Mouse (Mus musculus) forebrain, embryonic 12.5 days (tissue): Measurements from ENCODE around the gene Ankrd44. TPM values are rescaled to one million over a fixed set of nuclear protein-coding genes. Genes with fewer than 3 reads are reported as not detected.

Experiments
- ATAC-seq: fragments of 200-750 bp; cut with Nextera tagmentation; 2 replicates; pipeline ENCODE4 v1.8.0; 2017; ENCODE audit warnings: moderate TSS enrichment; ENCODE audit not compliant: low FRiP score
- H3K27ac ChIP-seq: fragments of 300-500 bp; sonication (generic); 2 replicates; pipeline ENCODE4 v1.5.1; 2016; ENCODE audit warnings: mild to moderate bottlenecking
- H3K27me3 ChIP-seq: fragments of 300-500 bp; sonication (generic); 2 replicates; pipeline ENCODE4 v1.6.1; 2016; ENCODE audit warnings: mild to moderate bottlenecking
- H3K36me3 ChIP-seq: fragments of 300-500 bp; sonication (generic); replicated peaks from 2 replicates; pipeline ENCODE4 v1.6.1; 2016; ENCODE audit warnings: mild to moderate bottlenecking
- H3K4me1 ChIP-seq: fragments of 300-500 bp; sonication (generic); 2 replicates; pipeline ENCODE4 v1.6.1; 2016
- H3K4me2 ChIP-seq: fragments of 300-500 bp; sonication (generic); 2 replicates; pipeline ENCODE4 v1.6.1; 2016; ENCODE audit warnings: mild to moderate bottlenecking, moderate library complexity
- H3K4me3 ChIP-seq: fragments of 300-500 bp; sonication (generic); replicated peaks from 2 replicates; pipeline ENCODE4 v1.5.1; 2016; ENCODE audit warnings: mild to moderate bottlenecking
- H3K9ac ChIP-seq: fragments of 300-500 bp; sonication (generic); 2 replicates; pipeline ENCODE4 v1.6.1; 2016; ENCODE audit warnings: mild to moderate bottlenecking
- H3K9me3 ChIP-seq: fragments of 300-500 bp; sonication (generic); 2 replicates; pipeline ENCODE4 v1.6.1; 2016
- WGBS: fragments of 180-500 bp; shearing (Covaris S2); methylation state at CpG from one replicate; pipeline ENCODE4 v1.1.7; 2016; 5-methylcytosine and 5-hydroxymethylcytosine counted together
- polyA plus RNA-seq: library from polyadenylated mRNA; unstranded; fragments of >200 nt; fragmentation: Nextera tagmentation; extraction: Ambion mirVana; gene quantifications from 2 replicates; pipeline ENCODE4 v1.2.1, GENCODE M21; 2016

Ankrd44 gene
- polyA plus RNA-seq, 1 experiment from 2014 or later: 21.6 TPM

- Histone ChIP-seq H3K9me3 (no peaks in the 10 kb centered on the region), H3K36me3 (no peaks in the 10 kb centered on the region), H3K4me2 (no peak overlapping the region), H3K27me3 (no peaks in the 10 kb centered on the region), H3K9ac (no peak overlapping the region), H3K4me3 (no peak overlapping the region), H3K4me1 (no peaks in the 10 kb centered on the region), H3K27ac (no peak overlapping the region)
- 93% methylated on average over 10 of the region's 10 CpGs for WGBS
- ATAC-seq: no peak
Measured at GRCm38 (mm10) chr1:54809811-54810549, 116.2 kb downstream of the Ankrd44 start.

- H3K4me1 ChIP-seq: no peaks in the 10 kb centered on the region
- no peak overlapping the region for H3K9ac ChIP-seq
- WGBS: 93% methylated on average over 13 of the region's 13 CpGs
- no peaks in the 10 kb centered on the region for H3K9me3 ChIP-seq
- no peak overlapping the region for H3K27ac ChIP-seq
- H3K27me3 ChIP-seq: no peaks in the 10 kb centered on the region
- ATAC-seq: no peak
- H3K4me2 ChIP-seq: no peak overlapping the region
- H3K36me3 ChIP-seq: no peaks in the 10 kb centered on the region
- no peak overlapping the region for H3K4me3 ChIP-seq
Measured at GRCm38 (mm10) chr1:54809098-54809490, 117.1 kb downstream of the Ankrd44 start.

GRCm38 (mm10) chr1:54808401-54809097 lies 117.6 kb downstream of the Ankrd44 start:
- no peaks in the 10 kb centered on the region for H3K4me1 ChIP-seq
- no peaks in the 10 kb centered on the region for H3K9me3 ChIP-seq
- no peak overlapping the region for H3K9ac ChIP-seq
- no peaks in the 10 kb centered on the region for H3K27me3 ChIP-seq
- ATAC-seq: no peak
- H3K27ac ChIP-seq: no peak overlapping the region
- no peaks in the 10 kb centered on the region for H3K36me3 ChIP-seq
- H3K4me3 ChIP-seq: no peak overlapping the region
- H3K4me2 ChIP-seq: no peak overlapping the region
- 77% methylated on average over 4 of the region's 4 CpGs for WGBS

- Histone ChIP-seq H3K4me2 (no peak overlapping the region), H3K9me3 (no peaks in the 10 kb centered on the region), H3K27ac (no peak overlapping the region), H3K27me3 (no peaks in the 10 kb centered on the region), H3K4me1 (no peaks in the 10 kb centered on the region), H3K9ac (no peak overlapping the region), H3K4me3 (no peak overlapping the region), H3K36me3 (no peaks in the 10 kb centered on the region)
- WGBS: 84% methylated on average over 3 of the region's 3 CpGs
- no peak for ATAC-seq
Measured at GRCm38 (mm10) chr1:54807832-54808231, 118.4 kb downstream of the Ankrd44 start.

- Histone ChIP-seq H3K27me3 (no peaks in the 10 kb centered on the region), H3K4me3 (no peak overlapping the region), H3K36me3 (no peaks in the 10 kb centered on the region), H3K4me2 (no peak overlapping the region), H3K4me1 (no peaks in the 10 kb centered on the region), H3K9me3 (no peaks in the 10 kb centered on the region), H3K9ac (no peak overlapping the region), H3K27ac (no peak overlapping the region)
- 84% methylated on average over 2 of the region's 2 CpGs for WGBS
- ATAC-seq: no peak
Measured at GRCm38 (mm10) chr1:54806116-54806850, 119.9 kb downstream of the Ankrd44 start.

GRCm38 (mm10) chr1:54804406-54804805 lies 121.8 kb downstream of the Ankrd44 start:
- no peak for ATAC-seq
- no peaks in the 10 kb centered on the region for H3K9me3 ChIP-seq
- H3K27ac ChIP-seq: no peak overlapping the region
- H3K4me1 ChIP-seq: no peaks in the 10 kb centered on the region
- H3K36me3 ChIP-seq: no peaks in the 10 kb centered on the region
- H3K9ac ChIP-seq: no peak overlapping the region
- WGBS: 88% methylated on average over 9 of the region's 9 CpGs
- no peaks in the 10 kb centered on the region for H3K27me3 ChIP-seq
- H3K4me2 ChIP-seq: no peak overlapping the region
- no peak overlapping the region for H3K4me3 ChIP-seq

- Histone ChIP-seq H3K4me3 (no peak overlapping the region), H3K36me3 (no peaks in the 10 kb centered on the region), H3K9me3 (no peaks in the 10 kb centered on the region), H3K27me3 (no peaks in the 10 kb centered on the region), H3K9ac (no peak overlapping the region), H3K27ac (no peak overlapping the region), H3K4me2 (no peak overlapping the region), H3K4me1 (no peaks in the 10 kb centered on the region)
- WGBS: 76% methylated on average over 11 of the region's 11 CpGs
- no peak for ATAC-seq
Measured at GRCm38 (mm10) chr1:54802703-54803102, 123.5 kb downstream of the Ankrd44 start.

- no peaks in the 10 kb centered on the region for H3K9me3 ChIP-seq
- no peak overlapping the region for H3K4me2 ChIP-seq
- H3K9ac ChIP-seq: no peak overlapping the region
- no peak overlapping the region for H3K4me3 ChIP-seq
- H3K36me3 ChIP-seq: no peaks in the 10 kb centered on the region
- no peaks in the 10 kb centered on the region for H3K4me1 ChIP-seq
- no peak overlapping the region for H3K27ac ChIP-seq
- 75% methylated on average over 2 of the region's 3 CpGs for whole genome bisulfite sequencing
- ATAC-seq: no peak
- no peaks in the 10 kb centered on the region for H3K27me3 ChIP-seq
Measured at GRCm38 (mm10) chr1:54801256-54801655, 124.9 kb downstream of the Ankrd44 start.

- ATAC-seq: no peak
- Histone ChIP-seq H3K9ac (no peak overlapping the region), H3K4me3 (no peak overlapping the region), H3K36me3 (no peaks in the 10 kb centered on the region), H3K27ac (no peak overlapping the region), H3K4me2 (no peak overlapping the region), H3K4me1 (no peaks in the 10 kb centered on the region), H3K9me3 (no peaks in the 10 kb centered on the region), H3K27me3 (no peaks in the 10 kb centered on the region)
- WGBS: 76% methylated on average over 1 of the region's 1 CpGs
Measured at GRCm38 (mm10) chr1:54799421-54799820, 126.8 kb downstream of the Ankrd44 start.

- H3K9me3 ChIP-seq: no peaks in the 10 kb centered on the region
- ATAC-seq: no peak
- H3K4me1 ChIP-seq: no peaks in the 10 kb centered on the region
- no peak overlapping the region for H3K4me3 ChIP-seq
- 77% methylated on average over 3 of the region's 3 CpGs for WGBS
- no peak overlapping the region for H3K27ac ChIP-seq
- H3K36me3 ChIP-seq: no peaks in the 10 kb centered on the region
- no peaks in the 10 kb centered on the region for H3K27me3 ChIP-seq
- no peak overlapping the region for H3K9ac ChIP-seq
- H3K4me2 ChIP-seq: no peak overlapping the region
Measured at GRCm38 (mm10) chr1:54798415-54798814, 127.8 kb downstream of the Ankrd44 start.

GRCm38 (mm10) chr1:54794709-54795108 lies 131.5 kb downstream of the Ankrd44 start:
- Histone ChIP-seq H3K4me1 (peaks cover 3% of the 10 kb centered on the region; the same call in 1 of the 2 replicates), H3K27ac (no peak overlapping the region), H3K4me2 (no peak overlapping the region), H3K27me3 (no peaks in the 10 kb centered on the region), H3K9ac (no peak overlapping the region), H3K36me3 (no peaks in the 10 kb centered on the region), H3K9me3 (no peaks in the 10 kb centered on the region), H3K4me3 (no peak overlapping the region)
- WGBS: 96% methylated on average over 2 of the region's 2 CpGs
- no peak for ATAC-seq

- no peak overlapping the region for H3K4me2 ChIP-seq
- H3K27ac ChIP-seq: peak overlapping the region; percentile 65
- 6% methylated on average over 3 of the region's 3 CpGs for WGBS
- H3K36me3 ChIP-seq: no peaks in the 10 kb centered on the region
- H3K4me1 ChIP-seq: peaks cover 6% of the 10 kb centered on the region
- ATAC-seq: peak; percentile 84; the same call in 1 of the 2 replicates
- H3K4me3 ChIP-seq: no peak overlapping the region
- no peaks in the 10 kb centered on the region for H3K27me3 ChIP-seq
- no peaks in the 10 kb centered on the region for H3K9me3 ChIP-seq
- no peak overlapping the region for H3K9ac ChIP-seq
Measured at GRCm38 (mm10) chr1:54791406-54791805, 134.8 kb downstream of the Ankrd44 start.
